Mouse (Mus musculus): Measurements from ENCODE around the gene Atp2a2. TPM values are rescaled to one million over a fixed set of nuclear protein-coding genes. Genes with fewer than 3 reads are reported as not detected.
A peak's percentile ranks its signal among the peaks of the same experiment; 100 is the strongest.

Gene Atp2a2
- total RNA-seq (2014; rRNA removed), result 44.6 and 65.4 TPM in 2 replicates
- polyA plus RNA-seq (2012; rRNA removed), result 46.0 and 50.5 TPM in 2 replicates

- peak within 1 kb of the TSS; percentile 99 for H3K9ac ChIP-seq (ENCODE audit: low read depth, low read length)
- DNase-seq (ENCODE audit: extremely low read depth, low read depth, low spot score), result peak; percentile 58
- TF ChIP-seq CTCF (IDR thresholded peaks at IDR 0.05; ENCODE audit: low read depth, low read length), result peak; percentile 30
- peak; percentile 94 for TF ChIP-seq POLR2A (IDR thresholded peaks at IDR 0.05; ENCODE audit: extremely low read depth, insufficient read depth, low read length)
- peaks cover 13% of the 10 kb centered on the region for H3K36me3 ChIP-seq (ENCODE audit: control insufficient read depth, insufficient read depth, low read length)
- H3K4me3 ChIP-seq (ENCODE audit: insufficient read depth, low read depth, low read length), result peak within 1 kb of the TSS; percentile 99
- no peaks in the 10 kb centered on the region for H3K27me3 ChIP-seq (ENCODE audit: control insufficient read depth, insufficient read depth, low read length)
- WGBS, result under 1% methylated on average over 61 of the region's 113 CpGs
- peaks cover 13% of the 10 kb centered on the region; the same call in 1 of the 2 replicates for H3K79me2 ChIP-seq (ENCODE audit: control insufficient read depth, insufficient read depth, low read length)
- H3K27ac ChIP-seq (replicated peaks; ENCODE audit: insufficient read depth, low read depth, low read length), result peak within 1 kb of the TSS; percentile 95
- peaks cover 13% of the 10 kb centered on the region; the same call in 1 of the 2 replicates for H3K4me1 ChIP-seq (ENCODE audit: control insufficient read depth, insufficient read depth, low read length)
Measured at GRCm38 (mm10) chr5:122502077-122502941, at the start of gene Atp2a2. Atp2a2 (minus strand) TSS chr5:122502225.

GRCm38 (mm10) chr5:122550460-122550859 lies 48.4 kb upstream of the Atp2a2 start:
- H3K27me3 ChIP-seq (ENCODE audit: control insufficient read depth, insufficient read depth, low read length), result no peaks in the 10 kb centered on the region
- no peak overlapping the region for H3K27ac ChIP-seq (replicated peaks; ENCODE audit: insufficient read depth, low read depth, low read length)
- no peak overlapping the region for H3K4me3 ChIP-seq (ENCODE audit: insufficient read depth, low read depth, low read length)
- H3K4me1 ChIP-seq (ENCODE audit: control insufficient read depth, insufficient read depth, low read length), result peaks cover 7% of the 10 kb centered on the region
- no peaks in the 10 kb centered on the region for H3K36me3 ChIP-seq (ENCODE audit: control insufficient read depth, insufficient read depth, low read length)
- DNase-seq (ENCODE audit: extremely low read depth, low read depth, low spot score), result peak; percentile 25
- no peak for TF ChIP-seq POLR2A (IDR thresholded peaks at IDR 0.05; ENCODE audit: extremely low read depth, insufficient read depth, low read length)
- TF ChIP-seq CTCF (IDR thresholded peaks at IDR 0.05; ENCODE audit: low read depth, low read length), result no peak
- H3K9ac ChIP-seq (ENCODE audit: low read depth, low read length), result no peak overlapping the region
- no peaks in the 10 kb centered on the region for H3K79me2 ChIP-seq (ENCODE audit: control insufficient read depth, insufficient read depth, low read length)
- WGBS, result 83% methylated on average over 8 of the region's 8 CpGs

- WGBS, result 20% methylated on average over 6 of the region's 6 CpGs
Measured at GRCm38 (mm10) chr5:122548671-122549070, 46.6 kb upstream of the Atp2a2 start.

GRCm38 (mm10) chr5:122547810-122548209 lies 45.8 kb upstream of the Atp2a2 start:
- no peak for DNase-seq (ENCODE audit: extremely low read depth, low read depth, low spot score)
- Histone ChIP-seq H3K9ac (ENCODE audit: low read depth, low read length) (no peak overlapping the region), H3K27ac (replicated peaks; ENCODE audit: insufficient read depth, low read depth, low read length) (peak overlapping the region; percentile 27), H3K4me3 (ENCODE audit: insufficient read depth, low read depth, low read length) (no peak overlapping the region), H3K27me3 (ENCODE audit: control insufficient read depth, insufficient read depth, low read length) (no peaks in the 10 kb centered on the region), H3K79me2 (ENCODE audit: control insufficient read depth, insufficient read depth, low read length) (no peaks in the 10 kb centered on the region), H3K4me1 (ENCODE audit: control insufficient read depth, insufficient read depth, low read length) (peaks cover 7% of the 10 kb centered on the region), H3K36me3 (ENCODE audit: control insufficient read depth, insufficient read depth, low read length) (no peaks in the 10 kb centered on the region)
- 71% methylated on average over 6 of the region's 6 CpGs for WGBS
- TF ChIP-seq CTCF (IDR thresholded peaks at IDR 0.05; ENCODE audit: low read depth, low read length) (no peak), POLR2A (IDR thresholded peaks at IDR 0.05; ENCODE audit: extremely low read depth, insufficient read depth, low read length) (no peak)

More at GRCm38 (mm10) chr5:122548671-122549070, 46.6 kb upstream of the Atp2a2 start:
- H3K27ac ChIP-seq (replicated peaks; ENCODE audit: insufficient read depth, low read depth, low read length), result peak overlapping the region; percentile 34
- no peak overlapping the region for H3K4me3 ChIP-seq (ENCODE audit: insufficient read depth, low read depth, low read length)
- peaks cover 7% of the 10 kb centered on the region for H3K4me1 ChIP-seq (ENCODE audit: control insufficient read depth, insufficient read depth, low read length)
- no peaks in the 10 kb centered on the region for H3K36me3 ChIP-seq (ENCODE audit: control insufficient read depth, insufficient read depth, low read length)
- peak; percentile 87 for DNase-seq (ENCODE audit: extremely low read depth, low read depth, low spot score)
- no peaks in the 10 kb centered on the region for H3K79me2 ChIP-seq (ENCODE audit: control insufficient read depth, insufficient read depth, low read length)
- TF ChIP-seq CTCF (IDR thresholded peaks at IDR 0.05; ENCODE audit: low read depth, low read length) (no peak), POLR2A (IDR thresholded peaks at IDR 0.05; ENCODE audit: extremely low read depth, insufficient read depth, low read length) (no peak)
- H3K27me3 ChIP-seq (ENCODE audit: control insufficient read depth, insufficient read depth, low read length), result no peaks in the 10 kb centered on the region
- H3K9ac ChIP-seq (ENCODE audit: low read depth, low read length), result no peak overlapping the region

- Histone ChIP-seq H3K36me3 (ENCODE audit: control insufficient read depth, insufficient read depth, low read length) (no peaks in the 10 kb centered on the region), H3K27ac (replicated peaks; ENCODE audit: insufficient read depth, low read depth, low read length) (peak overlapping the region; percentile 20; the same call in 1 of the 2 replicates), H3K79me2 (ENCODE audit: control insufficient read depth, insufficient read depth, low read length) (no peaks in the 10 kb centered on the region), H3K9ac (ENCODE audit: low read depth, low read length) (no peak overlapping the region), H3K27me3 (ENCODE audit: control insufficient read depth, insufficient read depth, low read length) (no peaks in the 10 kb centered on the region), H3K4me1 (ENCODE audit: control insufficient read depth, insufficient read depth, low read length) (peaks cover 8% of the 10 kb centered on the region), H3K4me3 (ENCODE audit: insufficient read depth, low read depth, low read length) (no peak overlapping the region)
- peak; percentile 49 for TF ChIP-seq CTCF (IDR thresholded peaks at IDR 0.05; ENCODE audit: low read depth, low read length)
- TF ChIP-seq POLR2A (IDR thresholded peaks at IDR 0.05; ENCODE audit: extremely low read depth, insufficient read depth, low read length), result no peak
- DNase-seq (ENCODE audit: extremely low read depth, low read depth, low spot score), result peak; percentile 89
- 20% methylated on average over 7 of the region's 7 CpGs for WGBS
Measured at GRCm38 (mm10) chr5:122547251-122547714, 45.3 kb upstream of the Atp2a2 start.

All from liver, adult 2 months (tissue).